Comparison of ENCODE assay signal across 9 mouse cellular contexts in genomic region chr8:84844397-84845070, GRCm38 (mm10). TPM values are rescaled to one million over a fixed set of nuclear protein-coding genes. Genes with fewer than 3 reads are reported as not detected.
DNase-seq lines count a peak whose midpoint lies in the region; ATAC-seq and TF ChIP-seq lines count a peak whose summit lies in the region.
"Had no signal": no experiment of that assay in that cellular context is flagged by ENCODE, and none has a peak within 500 bp of the region (broad histone marks: within the 10 kb centered on the region; RNA-seq: fewer than 3 reads in every experiment).

No protein-coding gene starts in this region.

- peak overlapping the region; percentile 84 for H3K9ac ChIP-seq in kidney, embryonic 14.5 days (ENCODE audit: low read depth, low read length)
- H3K9ac ChIP-seq in hindbrain, embryonic 16.5 days (ENCODE audit: low read depth, low read length) = peak overlapping the region; percentile 98
- H3K9ac ChIP-seq in midbrain, embryonic 15.5 days = peak overlapping the region; percentile 99; the same call in 1 of the 2 replicates

- no peaks in the 10 kb centered on the region for H3K27me3 ChIP-seq in kidney, embryonic 14.5 days (ENCODE audit: control insufficient read depth, insufficient read depth, low read length)
- no peaks in the 10 kb centered on the region for H3K27me3 ChIP-seq in hindbrain, embryonic 16.5 days (replicated peaks; ENCODE audit: control insufficient read depth, insufficient read depth, low read length)
- no peaks in the 10 kb centered on the region for H3K27me3 ChIP-seq in midbrain, embryonic 15.5 days (replicated peaks)

- H3K4me1 ChIP-seq in kidney, embryonic 14.5 days (ENCODE audit: control insufficient read depth, insufficient read depth, low read length) = peaks cover 26% of the 10 kb centered on the region
- H3K4me1 ChIP-seq in bone marrow, adult 2 months (ENCODE audit: control insufficient read depth, insufficient read depth, low read length) = peaks cover 4% of the 10 kb centered on the region; the same call in 1 of the 2 replicates
- peaks cover 29% of the 10 kb centered on the region for H3K4me1 ChIP-seq in hindbrain, embryonic 16.5 days (ENCODE audit: control insufficient read depth, insufficient read depth, low read depth, low read length)
- H3K4me1 ChIP-seq in midbrain, embryonic 15.5 days = peaks cover 36% of the 10 kb centered on the region

- TF ChIP-seq CTCF in bone marrow, adult 2 months (IDR thresholded peaks at IDR 0.05; ENCODE audit: control insufficient read depth, insufficient read depth, low read length) = no peak

- TF ChIP-seq POLR2A in bone marrow, adult 2 months (IDR thresholded peaks at IDR 0.05; ENCODE audit: borderline replicate concordance, control insufficient read depth, low read depth, low read length) = no peak

- no peaks in the 10 kb centered on the region for H3K9me3 ChIP-seq in kidney, embryonic 14.5 days (ENCODE audit: control insufficient read depth, low read length)
- H3K9me3 ChIP-seq in hindbrain, embryonic 16.5 days (ENCODE audit: control insufficient read depth, low read length) = no peaks in the 10 kb centered on the region
- no peaks in the 10 kb centered on the region for H3K9me3 ChIP-seq in midbrain, embryonic 15.5 days

- H3K36me3 ChIP-seq in kidney, embryonic 14.5 days (ENCODE audit: control insufficient read depth, insufficient read depth, low read length) = peaks cover 44% of the 10 kb centered on the region
- peaks cover 35% of the 10 kb centered on the region for H3K36me3 ChIP-seq in hindbrain, embryonic 16.5 days (ENCODE audit: control insufficient read depth, insufficient read depth, low read length)
- H3K36me3 ChIP-seq in midbrain, embryonic 15.5 days (replicated peaks) = peaks cover 32% of the 10 kb centered on the region

- 85% methylated on average over 9 of the region's 9 CpGs for WGBS in kidney, embryonic 14.5 days
- 63% methylated on average over 9 of the region's 9 CpGs for WGBS in bone marrow, adult 2 months
- WGBS in hindbrain, embryonic 16.5 days = 89% methylated on average over 9 of the region's 9 CpGs
- WGBS in midbrain, embryonic 15.5 days = 91% methylated on average over 9 of the region's 9 CpGs

- H3K4me3 ChIP-seq in kidney, embryonic 14.5 days (ENCODE audit: low read length) = peak overlapping the region; percentile 81
- peak overlapping the region; percentile 3 for H3K4me3 ChIP-seq in bone marrow, adult 2 months (replicated peaks; ENCODE audit: control insufficient read depth, low read depth, low read length)
- peak overlapping the region; percentile 84 for H3K4me3 ChIP-seq in hindbrain, embryonic 16.5 days (ENCODE audit: low read length)
- peak overlapping the region; percentile 97 for H3K4me3 ChIP-seq in midbrain, embryonic 15.5 days

- no peak for DNase-seq in kidney, postnatal 4 days
- no peak for DNase-seq in right cerebral cortex, postnatal 36 days (ENCODE audit: low spot score in 2 of 2)
- no peak for DNase-seq in right cerebral cortex, postnatal 25 days
- DNase-seq: gastrocnemius, postnatal 36 days had no signal

- ATAC-seq in kidney, embryonic 14.5 days (ENCODE audit: low FRiP score, low TSS enrichment) = no peak
- no peak for ATAC-seq in hindbrain, embryonic 16.5 days
- no peak for ATAC-seq in midbrain, embryonic 15.5 days (replicated peaks)
- ATAC-seq in inflammation-experienced regulatory T-cells, adult 6 months = no peak

- H3K27ac ChIP-seq in kidney, embryonic 14.5 days (ENCODE audit: low read depth, low read length) = peak overlapping the region; percentile 8; the same call in 1 of the 2 replicates
- no peak overlapping the region for H3K27ac ChIP-seq in bone marrow, adult 2 months (ENCODE audit: control insufficient read depth, insufficient read depth, low read depth, low read length, poor library complexity)
- no peak overlapping the region for H3K27ac ChIP-seq in hindbrain, embryonic 16.5 days (ENCODE audit: low read depth, low read length)
- H3K27ac ChIP-seq in midbrain, embryonic 15.5 days = no peak overlapping the region

- peak overlapping the region; percentile 79 for H3K4me2 ChIP-seq in kidney, embryonic 14.5 days (replicated peaks; ENCODE audit: low read depth, low read length)
- peak overlapping the region; percentile 60 for H3K4me2 ChIP-seq in hindbrain, embryonic 16.5 days (ENCODE audit: low read length)
- H3K4me2 ChIP-seq in midbrain, embryonic 15.5 days = peak overlapping the region; percentile 65

RNA-seq across cellular contexts. Expression of gene Calr, which starts 2.2 kb away (rescaled TPM):
- 758 and 944 TPM in 2 replicates for polyA plus RNA-seq in kidney, embryonic 14.5 days (2014; fragmentation: Nextera tagmentation; extraction: Ambion mirVana)
- 342 and 475 TPM in 2 replicates for polyA plus RNA-seq in bone marrow, adult 2 months (2011; ENCODE audit: insufficient read depth, insufficient read length, low replicate concordance, missing spikeins)
- 743 and 792 TPM in 2 replicates for polyA plus RNA-seq in hindbrain, embryonic 16.5 days (2015; fragmentation: Nextera tagmentation; extraction: Ambion mirVana)
- 669 and 673 TPM in 2 replicates for polyA plus RNA-seq in midbrain, embryonic 15.5 days (2015; fragmentation: Nextera tagmentation; extraction: Ambion mirVana)
- 100 to 1,000 TPM; 278 to 341 (median 290) TPM for polyA plus RNA-seq in inflammation-experienced regulatory T-cells, adult 6 months (2017; shearing (Covaris generic))

RNA-seq across cellular contexts. Expression of gene Rad23a, which starts 4.1 kb away (rescaled TPM):
- 124 and 125 TPM in 2 replicates for polyA plus RNA-seq in kidney, embryonic 14.5 days (2014; fragmentation: Nextera tagmentation; extraction: Ambion mirVana)
- 169 and 222 TPM in 2 replicates for polyA plus RNA-seq in bone marrow, adult 2 months (2011; ENCODE audit: insufficient read depth, insufficient read length, low replicate concordance, missing spikeins)
- polyA plus RNA-seq in hindbrain, embryonic 16.5 days (2015; fragmentation: Nextera tagmentation; extraction: Ambion mirVana) = 78.2 and 95.4 TPM in 2 replicates
- polyA plus RNA-seq in midbrain, embryonic 15.5 days (2015; fragmentation: Nextera tagmentation; extraction: Ambion mirVana) = 88.2 and 91.7 TPM in 2 replicates
- polyA plus RNA-seq in inflammation-experienced regulatory T-cells, adult 6 months (2017; shearing (Covaris generic)) = 100 to 1,000 TPM; 128 to 152 (median 145) TPM

RNA-seq across cellular contexts. Expression of gene Farsa, which starts 12.3 kb away (rescaled TPM):
- polyA plus RNA-seq in kidney, embryonic 14.5 days (2014; fragmentation: Nextera tagmentation; extraction: Ambion mirVana) = 90.4 and 105 TPM in 2 replicates
- polyA plus RNA-seq in bone marrow, adult 2 months (2011; ENCODE audit: insufficient read depth, insufficient read length, low replicate concordance, missing spikeins) = 36.6 and 59.1 TPM in 2 replicates
- 112 and 114 TPM in 2 replicates for polyA plus RNA-seq in hindbrain, embryonic 16.5 days (2015; fragmentation: Nextera tagmentation; extraction: Ambion mirVana)
- polyA plus RNA-seq in midbrain, embryonic 15.5 days (2015; fragmentation: Nextera tagmentation; extraction: Ambion mirVana) = 126 and 127 TPM in 2 replicates
- polyA plus RNA-seq in inflammation-experienced regulatory T-cells, adult 6 months (2017; shearing (Covaris generic)) = 10 to 100 TPM; 48.1 to 76.0 (median 58.3) TPM

RNA-seq across cellular contexts. Expression of gene Gadd45gip1, which starts 13.2 kb away (rescaled TPM):
- polyA plus RNA-seq in kidney, embryonic 14.5 days (2014; fragmentation: Nextera tagmentation; extraction: Ambion mirVana) = 49.2 and 54.2 TPM in 2 replicates
- polyA plus RNA-seq in bone marrow, adult 2 months (2011; ENCODE audit: insufficient read depth, insufficient read length, low replicate concordance, missing spikeins) = 9.2 and 20.5 TPM in 2 replicates
- polyA plus RNA-seq in hindbrain, embryonic 16.5 days (2015; fragmentation: Nextera tagmentation; extraction: Ambion mirVana) = 40.6 and 40.7 TPM in 2 replicates
- polyA plus RNA-seq in midbrain, embryonic 15.5 days (2015; fragmentation: Nextera tagmentation; extraction: Ambion mirVana) = 35.5 and 36.1 TPM in 2 replicates
- 10 to 100 TPM; 14.6 to 16.7 (median 16.1) TPM for polyA plus RNA-seq in inflammation-experienced regulatory T-cells, adult 6 months (2017; shearing (Covaris generic))

RNA-seq across cellular contexts. Expression of gene Dand5, which starts 21.9 kb away (rescaled TPM):
- polyA plus RNA-seq in kidney, embryonic 14.5 days (2014; fragmentation: Nextera tagmentation; extraction: Ambion mirVana) = 5.9 and 6.0 TPM in 2 replicates
- 2.2 and 3.3 TPM in 2 replicates for polyA plus RNA-seq in bone marrow, adult 2 months (2011; ENCODE audit: insufficient read depth, insufficient read length, low replicate concordance, missing spikeins)
- polyA plus RNA-seq in hindbrain, embryonic 16.5 days (2015; fragmentation: Nextera tagmentation; extraction: Ambion mirVana) = 15.4 and 17.1 TPM in 2 replicates
- 12.3 and 13.4 TPM in 2 replicates for polyA plus RNA-seq in midbrain, embryonic 15.5 days (2015; fragmentation: Nextera tagmentation; extraction: Ambion mirVana)
- 1 to 10 TPM; 4.7 to 5.6 (median 5.4) TPM for polyA plus RNA-seq in inflammation-experienced regulatory T-cells, adult 6 months (2017; shearing (Covaris generic))

Comparison
In these comparisons a context has a peak if more than half of its experiments do, and no peak if none do; other contexts are left out.
1. H3K4me3 ChIP-seq: peak in every context shown above with its lines; median percentile 97 in midbrain, embryonic 15.5 days; 84 in hindbrain, embryonic 16.5 days; 81 in kidney, embryonic 14.5 days; 3 in bone marrow, adult 2 months.